Mouse (Mus musculus) brain, embryonic 14.5 days (tissue): ENCODE results near the gene Mbnl2. TPM values are rescaled to one million over a fixed set of nuclear protein-coding genes. Genes with fewer than 3 reads are reported as not detected.
"Not testable (repeated sequence)": the region's sequence is repeated elsewhere in the genome, so short reads cannot be mapped to it uniquely, and the experiment has no call there.

ENCODE experiments used
- DNase-seq: peaks from one replicate; pipeline ENCODE4 v3.0.0-alpha.2; 2011; ENCODE audit warnings: low read depth
- CTCF ChIP-seq: fragments of 200-500 bp; IDR thresholded peaks from 2 replicates; pipeline ENCODE4 v1.5.1; 2012; ENCODE audit warnings: inconsistent platforms, mild to moderate bottlenecking, moderate library complexity, borderline replicate concordance; ENCODE audit not compliant: insufficient read depth, insufficient read length; ENCODE audit errors: extremely low read depth
- POLR2A ChIP-seq: fragments of 200-500 bp; IDR thresholded peaks from 2 replicates; pipeline ENCODE4 v1.6.1; 2012; ENCODE audit warnings: mild to moderate bottlenecking, inconsistent platforms, borderline replicate concordance; ENCODE audit not compliant: poor library complexity, insufficient read depth, insufficient read length, severe bottlenecking; ENCODE audit errors: extremely low read depth
- polyA plus RNA-seq: library from polyadenylated mRNA; depleted of rRNA; stranded (reverse); fragments of >200 nt; gene quantifications from 2 replicates; pipeline ENCODE4 v1.2.3, GENCODE M21; 2012

The Mbnl2 gene
- polyA plus RNA-seq, 1 experiment = 20.2 TPM

GRCm38 (mm10) chr14:120357321-120358070 is 82.0 kb downstream of the Mbnl2 start:
- DNase-seq = no peak
- TF ChIP-seq POLR2A (no peak), CTCF (no peak)

GRCm38 (mm10) chr14:120359608-120360007 is 84.1 kb downstream of the Mbnl2 start:
- not testable (repeated sequence) for DNase-seq

GRCm38 (mm10) chr14:120361121-120361520 is 85.7 kb downstream of the Mbnl2 start:
- TF ChIP-seq CTCF = no peak
- no peak for TF ChIP-seq POLR2A
- DNase-seq = no peak

GRCm38 (mm10) chr14:120362409-120362992 is 87.0 kb downstream of the Mbnl2 start:
- peak; percentile 40 for DNase-seq
- no peak for TF ChIP-seq CTCF
- TF ChIP-seq POLR2A = no peak

DNA sequence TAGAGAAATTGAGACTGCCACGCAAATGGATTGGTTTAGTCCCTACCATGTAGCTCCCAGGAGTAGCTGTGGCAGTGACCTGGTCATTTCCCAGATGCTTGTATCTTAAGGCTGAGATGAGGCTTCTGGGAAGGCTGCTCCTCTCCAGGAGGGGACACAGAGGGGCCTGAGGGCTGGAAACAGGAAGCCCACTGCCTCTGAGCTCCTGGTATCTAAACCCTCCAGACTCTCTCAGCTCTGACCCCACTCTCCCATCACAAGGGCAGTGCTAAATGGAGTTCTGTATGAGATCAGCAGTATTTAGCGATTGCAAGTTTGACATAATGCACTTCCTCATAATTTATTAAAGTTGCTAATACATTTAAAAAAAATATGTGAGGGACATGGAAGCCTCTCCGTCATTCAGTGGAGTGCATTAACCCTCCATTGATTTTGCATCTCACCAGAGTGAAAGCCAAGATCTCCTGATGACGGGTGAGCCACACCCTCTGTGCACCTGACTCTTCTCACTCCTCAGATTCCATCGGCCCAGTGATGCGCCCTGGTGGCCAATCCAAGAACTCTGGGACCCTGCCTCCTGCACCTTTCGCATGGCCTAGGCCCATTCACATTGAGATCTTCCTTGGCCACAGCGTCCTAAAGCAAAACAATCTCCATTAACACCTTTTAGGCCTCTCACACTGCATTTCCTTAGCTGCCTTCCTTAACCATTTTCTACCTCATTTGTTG is 87.8 kb downstream of the Mbnl2 start:
- no peak for DNase-seq
- peak; percentile 23; the same call in 1 of the 2 replicates for TF ChIP-seq CTCF
- TF ChIP-seq POLR2A = no peak

DNA sequence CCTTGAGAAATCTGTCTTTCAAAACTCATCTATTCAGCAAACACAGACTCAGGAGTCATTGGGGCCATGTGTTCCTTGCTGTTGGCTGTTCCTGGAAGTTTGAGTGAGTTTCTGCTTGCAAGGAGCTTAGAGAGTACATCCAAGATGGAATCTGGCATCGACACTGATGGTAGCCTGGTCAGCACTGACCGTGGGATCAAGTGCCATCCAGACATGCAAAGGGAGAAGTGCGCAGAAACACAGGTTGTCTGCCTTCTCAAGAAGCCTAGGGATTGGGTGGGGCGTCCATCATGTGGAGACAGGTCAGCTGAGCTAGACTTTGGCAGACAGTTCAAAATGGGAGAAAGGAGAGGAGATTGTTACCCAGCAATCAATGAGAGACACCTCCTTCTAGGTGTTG is 89.6 kb downstream of the Mbnl2 start:
- DNase-seq = no peak
- no peak for TF ChIP-seq CTCF
- no peak for TF ChIP-seq POLR2A

DNA sequence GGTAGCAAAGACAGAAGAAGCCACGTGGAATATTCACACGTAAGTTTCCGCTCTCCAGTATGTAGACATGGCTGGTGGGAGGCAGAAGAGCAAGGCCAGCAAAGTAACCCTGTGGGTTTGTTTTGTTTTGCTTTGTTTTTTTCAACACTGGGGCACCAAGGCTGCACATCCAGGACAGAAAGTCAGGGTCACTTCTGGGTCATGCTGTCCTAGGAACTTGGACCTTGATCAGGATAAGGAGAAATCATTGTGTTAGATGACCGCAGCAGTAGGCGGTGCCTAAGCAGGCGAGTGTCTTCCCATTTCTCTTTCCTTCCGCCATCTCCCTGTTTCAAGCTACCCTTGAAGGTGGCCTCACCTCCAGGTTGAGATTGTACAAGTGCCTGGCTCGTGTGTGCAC is 91.5 kb downstream of the Mbnl2 start:
- DNase-seq = no peak
- no peak for TF ChIP-seq CTCF
- no peak for TF ChIP-seq POLR2A

- TF ChIP-seq POLR2A = no peak
- TF ChIP-seq CTCF = no peak
- DNase-seq = no peak
These were observed 92.1 kb downstream of the Mbnl2 start for GRCm38 (mm10) chr14:120367589-120367988.

- TF ChIP-seq POLR2A (no peak), CTCF (no peak)
These were observed 93.0 kb downstream of the Mbnl2 start for GRCm38 (mm10) chr14:120368456-120368855.

GRCm38 (mm10) chr14:120368914-120369391 is 93.5 kb downstream of the Mbnl2 start:
- no peak for DNase-seq
- TF ChIP-seq CTCF = no peak
- no peak for TF ChIP-seq POLR2A

More at GRCm38 (mm10) chr14:120368456-120368855, 93.0 kb downstream of the Mbnl2 start:
- DNase-seq = no peak

- DNase-seq = no peak
- TF ChIP-seq CTCF = no peak
- TF ChIP-seq POLR2A = no peak
These were observed 94.6 kb downstream of the Mbnl2 start for GRCm38 (mm10) chr14:120370044-120370443.

DNA sequence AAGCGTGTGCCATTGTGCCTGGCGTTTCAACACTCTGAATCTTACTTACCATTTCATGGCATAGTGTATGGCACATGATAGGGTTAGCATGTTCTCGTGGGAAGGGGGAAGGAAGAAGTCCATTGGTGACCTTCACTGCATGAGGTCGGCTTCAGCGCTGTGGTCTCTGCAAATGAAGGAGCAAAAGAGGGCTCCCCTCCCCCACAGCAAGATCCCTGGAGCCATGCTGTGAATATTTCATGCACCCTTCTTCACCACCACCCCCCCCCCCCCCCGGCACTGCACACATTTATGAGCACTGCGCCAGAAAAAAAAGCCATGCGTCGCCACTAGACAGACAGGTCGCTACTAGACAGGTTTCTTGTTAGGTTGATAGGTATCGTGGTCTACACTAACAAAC is 95.2 kb downstream of the Mbnl2 start:
- DNase-seq = no peak
- TF ChIP-seq CTCF (no peak), POLR2A (no peak)

DNA sequence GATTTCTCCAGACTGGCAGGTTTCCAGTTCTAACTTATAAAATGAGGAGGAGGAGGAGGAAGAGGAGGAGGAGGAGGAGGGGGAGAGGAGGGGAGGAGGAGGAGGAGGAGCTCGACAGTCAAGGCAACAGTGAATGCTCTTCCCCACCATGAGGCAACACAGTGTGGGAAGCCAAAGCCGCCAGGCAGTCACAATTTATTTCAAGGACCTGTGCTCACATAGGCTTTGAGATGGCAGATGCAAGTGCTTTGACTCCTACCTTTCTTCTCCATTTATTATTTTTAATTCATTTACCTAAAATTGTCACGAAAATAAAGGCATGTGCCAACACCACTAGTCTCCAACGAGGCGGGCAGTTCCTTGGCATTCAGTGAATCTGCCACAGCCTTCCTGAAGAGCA is 95.7 kb downstream of the Mbnl2 start:
- no peak for DNase-seq
- TF ChIP-seq CTCF = no peak
- no peak for TF ChIP-seq POLR2A
